Mouse (Mus musculus): ENCODE data around the gene Haao. TPM values are rescaled to one million over a fixed set of nuclear protein-coding genes. Genes with fewer than 3 reads are reported as not detected.

Gene Haao
- polyA plus RNA-seq, 1 experiment, result 9.6 TPM

GRCm38 (mm10) chr17:83782740-83783139, 65.0 kb downstream of the Haao start:
- TF ChIP-seq POLR2A (IDR thresholded peaks at IDR 0.05; ENCODE audit: borderline replicate concordance, extremely low read depth, low read depth, low read length), result no peak
- no peak for TF ChIP-seq CTCF (IDR thresholded peaks at IDR 0.05; ENCODE audit: insufficient read depth, low read length)
- Histone ChIP-seq H3K4me1 (ENCODE audit: control insufficient read depth, insufficient read depth, low read length) (no peaks in the 10 kb centered on the region), H3K4me3 (replicated peaks; ENCODE audit: extremely low read depth, low read depth, low read length) (no peak overlapping the region)
- WGBS, result 63% methylated on average over 5 of the region's 5 CpGs
- no peak for DNase-seq

Other genes starting within 250 kb of the Haao start
- gene Kcng3, start 216.1 kb downstream of the Haao start, polyA plus RNA-seq (2012; rRNA removed), result 0.03 and 0.05 TPM in 2 replicates
- 30.2 and 34.9 TPM in 2 replicates for gene Mta3, start 141.8 kb downstream of the Haao start, polyA plus RNA-seq (2012; rRNA removed)